Mouse (Mus musculus): ENCODE data around the gene Plcxd1.
"Not testable (repeated sequence)": the region's sequence is repeated elsewhere in the genome, so short reads cannot be mapped to it uniquely, and the experiment has no call there.

The Plcxd1 gene

DNA sequence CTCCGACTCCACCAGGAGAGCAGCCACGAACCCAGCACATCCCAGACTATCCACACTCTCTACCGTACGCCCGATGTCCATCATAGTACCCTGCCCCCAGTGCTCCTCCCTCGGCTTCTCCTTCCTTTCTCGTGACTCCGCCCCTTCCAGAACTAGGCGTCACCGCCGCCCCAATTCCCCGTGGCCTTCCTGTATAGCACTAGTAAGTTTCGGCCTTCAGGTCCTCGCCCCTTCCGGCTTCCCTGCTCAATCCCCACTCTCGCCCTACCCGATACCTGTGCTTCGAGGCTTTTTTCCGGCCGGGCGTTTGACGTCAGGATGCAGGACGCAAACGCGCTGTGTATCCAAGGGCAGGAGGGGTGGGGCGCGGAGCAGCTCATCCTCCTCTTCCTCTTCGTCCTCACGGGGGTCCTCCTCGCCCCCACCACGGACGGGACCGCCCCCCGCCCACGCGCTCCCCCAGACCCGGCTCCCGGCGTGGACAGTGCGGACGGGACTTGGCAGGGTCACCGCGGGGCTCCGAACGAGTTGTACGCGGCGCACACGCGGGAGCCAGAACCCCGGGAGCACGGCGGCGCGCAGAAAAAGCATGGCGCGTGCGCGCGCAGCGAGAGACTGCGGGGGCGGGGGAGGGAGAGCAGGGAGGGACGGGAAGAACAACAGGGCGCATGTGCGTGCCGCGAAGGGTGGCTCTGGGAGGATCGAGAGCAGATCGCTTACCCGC lies 8.0 kb downstream of the Plcxd1 start, which contains the start of gene Gtpbp6:
Gene Gtpbp6 (minus strand): TSS at position 617 of the 724 bp plus-strand sequence.
- DNase-seq, result peak; percentile 98

DNA sequence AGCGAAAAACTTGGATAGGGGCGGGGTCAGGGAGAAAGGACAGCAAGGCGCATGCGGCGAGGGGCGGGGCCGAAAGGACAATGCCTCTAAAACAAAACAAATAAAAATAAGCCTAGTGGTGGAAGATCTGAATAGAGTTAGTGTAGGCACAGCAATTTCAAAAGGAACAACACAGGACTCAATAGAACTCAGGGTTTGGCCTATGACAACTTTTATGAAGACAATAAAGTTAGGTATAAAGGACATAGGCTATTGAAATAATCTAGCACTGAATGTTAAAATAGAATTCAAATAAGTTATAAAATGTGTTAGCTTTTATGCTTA lies 8.5 kb downstream of the Plcxd1 start:
- DNase-seq, result no peak

DNA sequence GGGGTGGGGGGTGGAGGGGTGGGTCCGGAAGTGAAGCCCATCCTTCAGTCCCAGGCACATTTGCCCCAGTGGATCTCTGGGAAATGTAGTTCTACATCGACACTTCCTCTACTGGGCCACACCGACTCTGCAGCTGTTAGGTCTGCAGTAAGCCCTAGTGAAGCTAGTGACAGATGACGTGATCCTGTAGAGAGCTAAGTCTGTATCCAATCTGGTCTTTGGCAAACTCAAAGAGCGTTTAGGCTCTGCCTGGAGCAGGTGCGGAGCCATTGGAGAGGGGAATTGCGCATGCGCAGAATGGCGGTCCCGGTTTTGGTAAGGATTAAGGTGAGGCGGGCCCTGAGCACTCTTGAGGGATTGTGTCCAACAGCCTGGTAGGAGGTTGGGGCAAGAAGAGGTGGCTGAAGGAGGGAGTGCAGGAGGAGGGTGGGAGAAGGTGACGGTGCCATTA lies 10.2 kb downstream of the Plcxd1 start, which contains the start of gene Zfp605:
Gene Zfp605 (plus strand): TSS at position 102 of the 451 bp plus-strand sequence.
- DNase-seq, result peak; percentile 93

DNA sequence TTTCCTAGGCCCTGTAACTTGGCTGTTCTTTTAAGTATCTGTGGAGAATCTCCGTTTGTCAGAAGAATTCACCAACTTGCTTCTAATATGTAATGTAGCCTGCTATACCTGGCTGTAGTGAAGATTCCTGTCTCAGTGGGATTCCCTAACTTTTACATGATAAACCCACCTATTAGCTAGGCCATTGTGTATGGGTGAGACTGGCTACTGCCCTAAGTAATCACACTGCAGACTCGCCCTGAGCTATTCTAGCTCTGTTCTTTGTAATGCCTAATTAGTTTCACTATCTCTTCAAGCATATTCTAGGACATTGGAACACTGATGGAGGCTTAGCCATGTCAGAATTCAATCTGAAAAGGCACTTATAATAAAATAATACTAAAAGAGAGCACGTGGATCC lies 22.6 kb downstream of the Plcxd1 start:
- not testable (repeated sequence) for DNase-seq

DNA sequence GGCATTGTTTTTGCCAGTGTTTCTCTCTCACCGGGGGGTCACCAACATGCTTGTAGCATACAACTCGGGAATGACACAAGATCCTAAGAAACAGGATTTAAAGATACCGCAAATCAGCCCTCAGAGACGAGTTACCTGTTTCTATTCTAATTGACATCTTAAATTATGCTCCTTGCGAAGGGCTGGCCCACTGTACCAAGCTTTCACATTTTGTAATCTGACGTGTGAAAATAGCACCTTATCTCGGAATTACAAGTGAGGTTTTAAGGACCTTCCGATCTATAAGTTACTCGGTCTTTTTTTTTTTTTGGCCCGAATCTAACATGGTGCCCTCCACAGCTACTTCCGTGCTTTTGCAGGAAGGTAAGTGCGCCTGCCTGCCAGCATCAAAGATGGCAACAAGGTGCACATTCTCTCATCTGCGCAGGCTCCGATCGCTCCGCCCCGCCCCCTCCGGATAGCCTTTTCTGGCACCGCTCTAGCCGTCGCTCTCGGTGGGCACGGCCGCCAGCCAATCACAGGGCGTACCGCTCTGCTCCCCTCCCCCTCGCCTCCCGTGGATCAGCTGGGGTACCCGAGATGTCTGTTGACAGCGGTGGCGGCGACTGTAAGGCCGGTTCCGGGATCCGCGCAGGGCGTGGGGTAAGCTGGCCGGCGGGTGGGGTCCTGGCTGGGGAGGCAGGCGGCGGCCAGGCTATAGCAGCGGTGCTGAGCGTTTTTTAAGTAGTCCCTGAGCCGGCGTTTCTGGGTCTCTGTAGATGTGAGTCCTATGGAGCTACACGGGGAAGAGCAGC lies 35.7 kb downstream of the Plcxd1 start, which contains the start of gene Chfr:
Gene Chfr (plus strand): TSS at position 550 of the 794 bp plus-strand sequence.
- peak; percentile 99 for DNase-seq

DNA sequence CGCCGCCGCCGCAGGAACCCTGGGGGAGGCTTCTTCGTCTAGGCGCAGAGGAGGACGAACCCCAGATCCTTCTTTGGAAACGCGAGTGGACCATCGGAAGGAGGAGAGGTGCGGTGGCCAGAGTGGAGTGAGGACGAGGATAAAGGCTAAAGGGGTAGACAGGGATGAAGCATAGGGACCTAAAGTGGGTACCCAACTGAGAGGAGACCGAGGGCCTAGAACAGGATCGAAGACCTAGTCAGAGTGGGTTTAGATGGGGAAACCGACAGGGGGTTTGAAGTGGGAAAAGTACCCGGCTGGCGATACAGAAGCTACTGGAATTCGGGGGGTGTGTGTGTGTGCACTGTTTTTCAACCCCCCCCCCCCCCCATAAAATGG lies 36.3 kb downstream of the Plcxd1 start:
- no peak for DNase-seq

DNA sequence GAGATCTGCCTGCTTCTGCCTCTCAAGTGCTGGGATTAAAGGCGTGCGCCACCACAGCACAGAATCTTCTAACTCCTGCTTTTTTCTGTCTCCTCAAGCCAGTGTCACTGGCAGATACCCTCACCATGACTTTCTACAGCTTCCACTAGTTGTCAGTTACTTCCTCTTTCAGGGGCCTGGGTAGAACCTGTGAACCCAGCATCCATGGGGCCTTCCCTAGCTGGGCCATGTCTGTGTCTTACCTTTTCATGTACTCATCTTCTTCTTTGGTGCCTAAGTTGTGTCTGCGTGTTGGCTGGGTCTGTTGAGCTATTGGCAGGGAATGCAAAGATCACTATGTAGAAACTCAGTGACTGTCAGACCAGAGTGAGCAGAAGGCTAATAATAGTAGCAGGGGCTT lies 38.0 kb downstream of the Plcxd1 start:
- no peak for DNase-seq

DNA sequence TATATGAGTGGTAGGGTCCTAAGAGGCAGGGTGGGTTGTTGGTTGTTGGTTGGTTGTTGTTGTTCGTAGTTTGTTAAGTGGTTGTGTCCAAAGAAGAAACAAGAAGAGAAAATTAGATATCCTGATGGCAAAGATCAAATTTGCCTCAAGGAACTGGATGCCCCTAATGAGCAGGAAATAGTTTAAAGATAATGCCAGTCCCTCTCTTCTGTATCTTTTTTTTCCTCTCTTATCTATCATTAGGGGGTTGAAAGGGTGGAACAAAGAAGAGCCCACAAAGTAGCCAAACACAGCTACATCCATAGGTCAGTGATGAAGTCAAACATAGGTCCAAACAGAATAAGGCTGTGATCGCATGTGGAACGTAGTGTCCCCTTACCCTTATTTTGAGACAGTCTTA lies 39.6 kb downstream of the Plcxd1 start:
- DNase-seq, result no peak

DNA sequence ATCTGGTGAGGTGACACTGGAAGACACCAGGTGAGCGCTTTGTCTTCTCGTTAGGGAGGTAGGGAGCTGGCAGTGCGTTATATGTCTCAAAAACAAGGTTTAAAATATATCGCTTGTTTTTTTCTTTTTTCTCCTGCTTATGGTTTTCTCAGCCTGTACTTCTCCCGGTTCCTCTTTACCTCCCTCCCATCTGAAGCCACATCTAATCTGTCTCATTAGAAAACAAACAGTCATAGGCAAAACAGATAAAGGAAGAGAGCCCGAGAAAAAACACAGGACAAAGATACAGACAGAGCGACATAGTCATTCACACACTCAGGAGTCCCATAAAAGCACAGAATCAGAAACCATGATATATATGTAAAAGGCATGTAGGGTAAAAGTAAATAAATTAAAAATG lies 40.7 kb downstream of the Plcxd1 start:
- DNase-seq, result no peak

DNA sequence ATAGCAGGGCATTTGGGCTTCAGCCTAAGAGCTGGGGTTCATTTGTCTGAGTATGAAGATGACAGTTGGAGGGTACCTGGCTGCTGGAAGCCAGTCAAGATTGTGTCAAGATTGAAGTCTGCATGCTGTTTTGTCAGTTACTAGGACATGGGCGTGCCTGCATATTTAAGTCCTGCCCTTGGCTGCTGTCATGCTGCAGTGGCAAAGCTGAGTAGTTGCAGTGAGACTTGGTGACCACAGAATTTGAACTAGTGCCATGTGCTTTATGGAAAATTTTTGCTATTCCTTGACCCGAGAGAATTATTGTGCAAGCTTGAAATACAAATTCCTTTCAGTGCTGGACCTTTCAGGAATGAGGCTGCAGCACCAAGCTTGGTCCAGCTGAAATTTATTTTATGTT lies 42.5 kb downstream of the Plcxd1 start:
- DNase-seq, result no peak

DNA sequence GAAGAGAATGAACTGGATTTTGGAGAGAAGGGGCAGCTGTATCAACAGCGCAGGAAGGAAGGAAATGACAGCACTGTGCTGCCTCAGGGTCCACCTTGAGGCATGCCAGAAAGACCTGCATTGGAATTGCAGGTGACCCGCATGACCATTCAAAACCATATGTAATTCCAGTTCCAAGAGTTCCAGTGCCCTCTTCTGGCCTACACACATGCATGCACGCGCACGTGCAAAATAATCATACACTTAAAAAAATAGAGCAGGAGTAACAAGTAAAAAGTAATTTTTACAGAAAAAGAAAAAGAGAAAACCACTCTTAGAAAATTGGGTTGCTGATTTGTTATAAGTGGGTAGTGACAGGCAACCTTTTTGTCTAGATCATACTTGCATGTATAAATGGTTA lies 43.2 kb downstream of the Plcxd1 start:
- DNase-seq, result peak; percentile 12

All from retina, postnatal 1 day (tissue).